Mouse (Mus musculus) CD8-positive naive resting alpha-beta T cell, adult 2 months (primary cell): ENCODE measurements around the gene Olfr493.

Source experiments
- DNase-seq, 2 experiments: peaks; one replicate each; pipeline ENCODE4 v3.0.0; 2022; ENCODE audit warnings: low read depth in 2 of 2, low spot score in 2 of 2

Gene Olfr493

GRCm38 (mm10) chr7:108346879-108347278 lies at the start of gene Olfr493:
Olfr493 (minus strand) TSS chr7:108346979.
- DNase-seq = no peak

- DNase-seq = no peak
Measured at GRCm38 (mm10) chr7:108392867-108393266, 46.1 kb upstream of the Olfr493 start, which contains the start of gene Olfr495. Olfr495 (plus strand) TSS chr7:108393167.

GRCm38 (mm10) chr7:108365035-108365434 lies 18.3 kb upstream of the Olfr493 start, which contains the start of gene Olfr494:
Olfr494 (plus strand) TSS chr7:108365335.
- no peak for DNase-seq

- no peak for DNase-seq
Measured at GRCm38 (mm10) chr7:108323574-108323973, 23.2 kb downstream of the Olfr493 start, which contains the start of gene Olfr492. Olfr492 (minus strand) TSS chr7:108323674.

- no peak for DNase-seq
Measured at GRCm38 (mm10) chr7:108313151-108313550, 33.6 kb downstream of the Olfr493 start, which contains the start of gene Olfr491. Olfr491 (plus strand) TSS chr7:108313451.
